Mouse (Mus musculus): ENCODE measurements around the gene Slc11a1. TPM values are rescaled to one million over a fixed set of nuclear protein-coding genes. Genes with fewer than 3 reads are reported as not detected.

The Slc11a1 gene
- total and polyA plus RNA-seq, 3 experiments, result 0.11 TPM; not detected in 2

DNA sequence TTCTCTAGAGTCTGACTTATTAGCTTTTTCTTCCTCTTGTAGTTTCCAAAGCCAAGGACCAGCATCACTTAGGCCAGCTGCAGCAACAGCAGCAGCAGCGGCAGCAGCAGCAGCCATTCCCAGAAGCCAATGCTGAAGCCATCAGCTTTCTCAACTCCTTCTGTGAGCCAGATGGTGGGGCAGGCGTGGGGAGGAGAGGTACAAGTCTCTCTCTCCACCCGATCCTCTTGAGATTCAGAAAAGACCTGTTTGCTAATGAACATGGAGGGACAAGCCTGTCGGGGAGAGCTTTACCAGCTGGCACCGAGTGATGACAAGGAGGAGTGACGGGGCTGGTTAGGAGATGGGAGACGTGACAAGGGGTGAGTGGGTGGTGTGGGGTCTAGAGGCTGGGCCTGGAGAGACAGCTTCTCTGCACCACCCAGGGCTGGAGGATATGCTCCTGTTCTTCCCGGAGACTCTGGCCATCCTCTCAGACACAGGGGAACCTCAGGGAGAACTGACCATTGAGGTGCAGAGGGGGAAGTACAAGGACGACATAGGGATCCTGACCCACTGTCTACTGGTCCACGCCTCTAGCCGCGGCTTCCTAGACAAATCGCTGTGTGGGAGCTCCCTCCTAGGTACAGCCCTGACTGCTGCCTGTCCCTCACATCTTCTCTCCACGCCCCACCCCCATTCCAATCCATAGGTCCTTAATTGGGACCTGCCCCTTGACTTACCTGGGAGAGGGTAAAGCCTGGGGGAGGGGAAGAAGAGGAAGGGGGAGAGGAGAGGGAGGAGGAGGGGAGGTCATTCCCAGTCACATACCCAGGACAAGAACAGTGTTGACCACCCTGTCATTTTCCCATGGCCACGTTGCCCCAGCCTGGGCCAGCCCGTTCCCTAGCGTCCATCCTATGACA, 12.4 kb upstream of the Slc11a1 start:
- no peak for DNase-seq (ENCODE audit: low read depth, low spot score)
- no peak overlapping the region for H3K4me3 ChIP-seq (ENCODE audit: control insufficient read depth in 1 of 2, insufficient read depth in 1 of 2, low read depth in 2 of 2, low read length in 2 of 2)
- TF ChIP-seq CHD2 (IDR thresholded peaks at IDR 0.05; ENCODE audit: low read length) (no peak), ELF1 (IDR thresholded peaks at IDR 0.05; ENCODE audit: low read depth, low read length) (no peak), SIN3A (IDR thresholded peaks at IDR 0.05; ENCODE audit: low read length) (no peak), MYB (IDR thresholded peaks at IDR 0.05; ENCODE audit: low read depth, low read length) (no peak), ZNF384 (IDR thresholded peaks at IDR 0.05; ENCODE audit: low read depth, low read length) (no peak), USF2 (IDR thresholded peaks at IDR 0.05; ENCODE audit: borderline replicate concordance in 1 of 2, insufficient read depth in 1 of 2, low read depth in 1 of 2, low read length in 2 of 2) (no peak), EP300 (IDR thresholded peaks at IDR 0.05; ENCODE audit: low read depth in 1 of 2, low read length in 2 of 2) (no peak)
- no peaks in the 10 kb centered on the region for H3K36me3 ChIP-seq (ENCODE audit: control insufficient read depth in 1 of 2, insufficient read depth in 2 of 2, low read length in 2 of 2)
- H3K9ac ChIP-seq (ENCODE audit: control insufficient read depth, low read depth, low read length, poor library complexity, severe bottlenecking), result no peak overlapping the region
- H3K27me3 ChIP-seq (ENCODE audit: control insufficient read depth in 1 of 2, insufficient read depth in 2 of 2, low read length in 2 of 2), result no peaks in the 10 kb centered on the region
- no peaks in the 10 kb centered on the region for H3K9me3 ChIP-seq (replicated peaks; ENCODE audit: insufficient read depth, low read length)
- no peak overlapping the region for H3K27ac ChIP-seq (ENCODE audit: control insufficient read depth, low read depth, low read length)
- peaks cover 0 to 1% of the 10 kb centered on the region in 2 experiments; a peak in 1 of 4 replicates for H3K4me1 ChIP-seq (ENCODE audit: control insufficient read depth in 1 of 2, insufficient read depth in 2 of 2, low read length in 2 of 2)
- H3K79me2 ChIP-seq (ENCODE audit: control insufficient read depth, insufficient read depth, low read length, poor library complexity), result no peaks in the 10 kb centered on the region

DNA sequence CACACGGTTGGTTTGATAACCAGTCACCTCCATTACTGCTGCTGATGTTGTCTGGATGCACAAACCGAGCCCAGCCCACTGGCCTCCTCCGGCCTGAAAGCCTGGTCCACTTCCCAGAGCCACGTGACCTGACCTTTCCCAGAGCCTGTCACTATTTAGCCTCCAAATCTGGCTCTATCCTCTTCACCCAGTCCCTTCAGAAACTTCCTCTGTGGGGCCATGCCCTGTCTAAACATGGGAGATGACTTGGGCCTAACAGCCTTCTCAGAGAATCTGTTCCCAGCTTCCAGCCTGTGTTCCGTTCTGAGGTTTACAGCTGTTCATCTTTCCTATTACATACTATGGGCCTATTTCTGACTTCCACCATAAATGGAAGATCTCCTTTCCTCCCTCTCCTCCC, 11.6 kb upstream of the Slc11a1 start:
- H3K9me3 ChIP-seq (replicated peaks; ENCODE audit: insufficient read depth, low read length), result no peaks in the 10 kb centered on the region
- TF ChIP-seq USF2 (IDR thresholded peaks at IDR 0.05; ENCODE audit: borderline replicate concordance in 1 of 2, insufficient read depth in 1 of 2, low read depth in 1 of 2, low read length in 2 of 2), result no peak
- TF ChIP-seq MYC (IDR thresholded peaks at IDR 0.05; ENCODE audit: low read depth, low read length), result no peak
- TF ChIP-seq TCF12 (IDR thresholded peaks at IDR 0.05; ENCODE audit: low read depth, low read length), result no peak
- no peak for TF ChIP-seq TBP (IDR thresholded peaks at IDR 0.05; ENCODE audit: low read depth, low read length)
- TF ChIP-seq GABPA (IDR thresholded peaks at IDR 0.05; ENCODE audit: low read depth, low read length), result no peak
- no peak for TF ChIP-seq KAT2A (conservative IDR thresholded peaks at IDR 0.05; ENCODE audit: low read depth, low read length)
- no peak for TF ChIP-seq ZKSCAN1 (IDR thresholded peaks at IDR 0.05; ENCODE audit: low read depth, low read length)
- no peak for TF ChIP-seq BHLHE40 (IDR thresholded peaks at IDR 0.05; ENCODE audit: borderline replicate concordance, low read depth, low read length)
- no peak for TF ChIP-seq MYB (IDR thresholded peaks at IDR 0.05; ENCODE audit: low read depth, low read length)
- TF ChIP-seq MAFK (IDR thresholded peaks at IDR 0.05; ENCODE audit: borderline replicate concordance, low read depth, low read length), result no peak
- no peak for TF ChIP-seq MAX (IDR thresholded peaks at IDR 0.05; ENCODE audit: low read length)
- TF ChIP-seq ZC3H11A (IDR thresholded peaks at IDR 0.05; ENCODE audit: low read depth, low read length), result no peak
- TF ChIP-seq MEF2A (IDR thresholded peaks at IDR 0.05; ENCODE audit: extremely low read depth, insufficient replicate concordance, low read depth, low read length, poor library complexity, severe bottlenecking), result no peak
- TF ChIP-seq RAD21 (IDR thresholded peaks at IDR 0.05; ENCODE audit: low read depth, low read length), result no peak
- no peak for TF ChIP-seq ETS1 (IDR thresholded peaks at IDR 0.05; ENCODE audit: low read depth, low read length)
- no peak for TF ChIP-seq JUND (IDR thresholded peaks at IDR 0.05; ENCODE audit: low read depth, low read length)
- no peak for TF ChIP-seq NELFE (IDR thresholded peaks at IDR 0.05; ENCODE audit: low read depth, low read length)
- DNase-seq (ENCODE audit: low read depth, low spot score), result no peak
- no peak overlapping the region for H3K9ac ChIP-seq (ENCODE audit: control insufficient read depth, low read depth, low read length, poor library complexity, severe bottlenecking)
- H3K36me3 ChIP-seq (ENCODE audit: control insufficient read depth in 1 of 2, insufficient read depth in 2 of 2, low read length in 2 of 2), result no peaks in the 10 kb centered on the region
- H3K4me1 ChIP-seq (ENCODE audit: control insufficient read depth in 1 of 2, insufficient read depth in 2 of 2, low read length in 2 of 2), result peaks cover 0 to 5% of the 10 kb centered on the region in 2 experiments; a peak in 2 of 4 replicates
- H3K27me3 ChIP-seq (ENCODE audit: control insufficient read depth in 1 of 2, insufficient read depth in 2 of 2, low read length in 2 of 2), result no peaks in the 10 kb centered on the region
- H3K27ac ChIP-seq (ENCODE audit: control insufficient read depth, low read depth, low read length), result no peak overlapping the region
- no peak overlapping the region for H3K4me3 ChIP-seq (ENCODE audit: control insufficient read depth in 1 of 2, insufficient read depth in 1 of 2, low read depth in 2 of 2, low read length in 2 of 2)
- no peaks in the 10 kb centered on the region for H3K79me2 ChIP-seq (ENCODE audit: control insufficient read depth, insufficient read depth, low read length, poor library complexity)
